Mouse (Mus musculus): ENCODE measurements around the gene Megf6. TPM values are rescaled to one million over a fixed set of nuclear protein-coding genes. Genes with fewer than 3 reads are reported as not detected.
A peak's percentile ranks its signal among the peaks of the same experiment; 100 is the strongest.

Megf6 gene
- total RNA-seq, 2 experiments from 2014 or later: 33.8 to 41.5 TPM

DNA sequence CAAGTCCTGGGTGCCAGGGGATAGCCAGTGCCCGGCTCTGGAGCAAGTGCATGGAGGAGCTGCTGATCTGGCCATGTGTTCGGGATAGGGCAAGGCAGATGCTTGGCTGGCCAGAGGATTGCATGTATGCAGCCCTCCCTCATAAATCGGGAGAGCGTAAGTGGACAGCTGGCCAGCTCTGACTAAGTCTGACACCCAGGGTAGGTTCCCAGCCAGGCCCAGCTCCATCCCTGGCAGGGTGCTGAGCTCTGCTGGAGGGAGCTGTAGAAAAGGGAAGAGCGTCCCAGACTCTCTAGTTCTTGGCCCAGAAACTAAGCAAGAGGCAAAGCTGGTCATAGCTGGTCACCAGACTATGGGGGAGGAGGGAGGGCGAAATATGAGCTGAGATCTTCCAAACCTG, 38.5 kb downstream of the Megf6 start:
- peak; percentile 61 to 66 for DNase-seq
- intact Hi-C loops (cut with DNase I): no loop called here

DNA sequence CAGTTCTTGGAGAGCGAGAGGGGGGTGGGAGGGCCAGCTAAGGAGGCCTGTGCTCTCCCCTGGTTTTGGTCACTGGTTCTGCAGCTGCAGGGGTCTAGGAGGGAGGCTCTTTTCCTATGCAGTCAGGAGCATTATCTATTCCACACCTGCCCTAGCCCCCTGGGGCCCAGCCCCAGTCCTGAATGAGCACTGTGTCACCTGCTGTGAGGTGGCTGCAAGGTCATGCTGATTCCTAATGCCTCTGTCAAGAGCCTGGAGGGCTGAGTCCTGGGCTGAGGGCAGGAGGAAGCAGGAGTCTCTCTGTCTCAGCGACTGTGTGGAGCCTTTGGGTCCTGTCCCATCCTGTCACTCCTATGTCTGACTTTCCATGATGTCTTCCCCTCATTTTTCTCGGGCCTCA, 39.3 kb downstream of the Megf6 start:
- intact Hi-C loops (cut with DNase I): no loop called here
- DNase-seq: no peak

DNA sequence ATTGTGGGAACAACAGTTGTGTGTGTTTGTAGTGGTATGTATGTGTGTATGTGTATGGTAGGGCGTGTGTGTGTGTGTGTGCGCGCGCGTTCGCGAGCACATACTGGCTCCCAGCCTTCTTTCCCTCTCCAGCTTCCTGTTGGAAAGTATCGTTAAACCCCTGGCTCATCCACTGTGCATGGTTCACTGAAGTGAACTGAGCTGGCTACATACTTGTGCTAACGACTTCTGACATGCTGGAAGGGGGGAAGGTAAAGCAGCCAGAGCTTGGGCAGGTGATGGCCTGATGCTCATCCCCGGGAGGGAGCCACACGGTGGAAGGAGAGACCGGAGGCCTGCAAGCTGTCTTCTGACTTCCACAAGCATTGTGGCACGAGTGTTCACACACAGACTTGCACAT, 40.9 kb downstream of the Megf6 start:
- DNase-seq: no peak
- intact Hi-C loops (cut with DNase I): no loop called here

DNA sequence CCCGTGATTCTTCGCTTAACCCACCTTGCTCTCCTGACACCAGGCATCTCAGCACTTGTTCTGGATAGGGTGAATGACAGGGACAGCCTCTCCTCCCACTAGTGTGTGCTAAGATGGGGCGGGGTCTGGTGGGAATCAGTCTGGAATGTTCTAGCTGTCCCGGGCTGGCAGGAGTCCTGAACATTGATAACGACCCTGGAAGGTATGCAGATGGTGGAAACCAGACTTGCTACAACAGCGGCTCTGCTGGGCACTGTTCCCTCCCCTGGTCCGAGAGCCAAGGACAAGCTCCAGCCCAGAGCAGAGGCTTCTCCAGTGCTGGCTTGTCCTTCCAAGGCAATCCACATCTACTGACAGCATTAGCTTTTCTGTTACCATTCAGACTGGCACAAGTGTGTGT, 43.1 kb downstream of the Megf6 start:
- intact Hi-C loops (cut with DNase I): loop anchor here (2.0 kb wide), 1 partner anchor 25 kb away; no protein-coding TSS in a partner anchor
- peak; percentile 90 to 92 for DNase-seq

DNA sequence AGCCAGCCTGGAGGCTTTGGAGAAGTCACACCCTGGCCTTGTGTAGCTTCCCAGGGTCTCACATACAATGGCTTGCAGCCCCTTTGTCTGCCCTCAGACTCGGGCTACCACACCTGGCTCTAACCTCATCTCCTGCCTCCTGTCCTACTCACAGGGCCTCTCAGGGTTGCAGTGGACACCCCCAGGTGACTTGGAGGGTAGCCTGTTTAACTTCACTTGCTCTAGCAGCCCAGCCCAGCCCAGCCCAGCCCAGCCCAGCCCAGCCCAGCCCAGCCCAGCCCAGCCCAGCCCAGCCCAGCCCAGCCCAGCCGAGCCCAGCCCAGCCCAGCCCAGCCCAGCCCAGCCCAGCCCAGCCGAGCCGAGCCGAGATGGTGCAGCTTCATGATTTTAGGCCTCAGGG, 43.5 kb downstream of the Megf6 start:
- no peak for DNase-seq
- intact Hi-C loops (cut with DNase I): no loop called here

DNA sequence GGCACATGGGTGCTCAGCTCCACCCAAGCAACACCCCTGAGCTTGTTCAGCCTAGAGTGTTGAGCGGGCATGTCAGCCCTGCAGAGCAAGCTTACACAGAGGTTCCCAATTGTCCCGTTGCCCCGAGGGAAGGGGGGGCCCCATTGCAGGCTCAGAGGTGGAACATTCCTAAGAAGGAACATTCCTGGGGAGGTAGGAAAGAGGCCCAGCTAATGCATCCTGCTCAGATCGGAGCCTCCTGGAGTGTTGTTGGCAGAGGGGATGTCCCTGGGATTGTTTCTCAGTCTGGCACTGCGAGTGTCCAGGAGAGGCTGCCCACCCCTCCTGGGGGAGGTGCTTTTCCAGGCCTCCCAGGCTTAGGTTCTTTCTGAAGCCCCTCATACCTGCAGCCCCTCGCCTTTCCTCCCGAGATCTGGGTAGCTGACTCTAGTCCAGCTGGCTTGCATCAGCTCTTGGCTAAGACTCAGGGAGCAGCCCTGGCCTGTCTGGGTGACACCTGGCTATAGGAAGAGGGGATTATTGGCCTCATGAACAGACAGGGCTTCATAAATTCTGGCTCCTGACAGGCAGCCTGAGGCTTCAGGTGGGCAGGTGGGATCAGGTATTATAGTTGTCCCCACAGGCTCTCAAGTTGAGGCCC, 47.3 kb downstream of the Megf6 start:
- DNase-seq: no peak
- intact Hi-C loops (cut with DNase I): no loop called here

DNA sequence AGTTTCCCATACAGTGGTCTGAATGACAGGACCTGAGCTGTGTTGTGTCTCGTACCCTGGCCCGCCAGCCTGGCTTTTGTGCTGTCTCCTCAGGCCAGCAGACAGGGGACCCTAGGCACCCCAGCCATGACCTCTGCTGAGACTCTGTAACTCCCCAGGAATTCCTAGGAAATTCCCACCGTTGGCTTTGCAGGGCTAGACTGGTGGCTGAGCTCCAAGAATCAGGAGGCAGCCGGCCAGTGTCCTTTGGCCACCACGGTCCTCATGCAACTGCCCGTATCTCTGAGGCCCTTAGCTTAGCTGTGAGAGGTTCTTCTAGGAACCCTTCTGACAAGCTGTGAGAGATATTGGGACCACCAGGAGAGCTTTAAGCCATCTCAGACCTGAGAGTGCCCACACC, 52.2 kb downstream of the Megf6 start:
- intact Hi-C loops (cut with DNase I): no loop called here
- DNase-seq: peak; percentile 82 to 83

DNA sequence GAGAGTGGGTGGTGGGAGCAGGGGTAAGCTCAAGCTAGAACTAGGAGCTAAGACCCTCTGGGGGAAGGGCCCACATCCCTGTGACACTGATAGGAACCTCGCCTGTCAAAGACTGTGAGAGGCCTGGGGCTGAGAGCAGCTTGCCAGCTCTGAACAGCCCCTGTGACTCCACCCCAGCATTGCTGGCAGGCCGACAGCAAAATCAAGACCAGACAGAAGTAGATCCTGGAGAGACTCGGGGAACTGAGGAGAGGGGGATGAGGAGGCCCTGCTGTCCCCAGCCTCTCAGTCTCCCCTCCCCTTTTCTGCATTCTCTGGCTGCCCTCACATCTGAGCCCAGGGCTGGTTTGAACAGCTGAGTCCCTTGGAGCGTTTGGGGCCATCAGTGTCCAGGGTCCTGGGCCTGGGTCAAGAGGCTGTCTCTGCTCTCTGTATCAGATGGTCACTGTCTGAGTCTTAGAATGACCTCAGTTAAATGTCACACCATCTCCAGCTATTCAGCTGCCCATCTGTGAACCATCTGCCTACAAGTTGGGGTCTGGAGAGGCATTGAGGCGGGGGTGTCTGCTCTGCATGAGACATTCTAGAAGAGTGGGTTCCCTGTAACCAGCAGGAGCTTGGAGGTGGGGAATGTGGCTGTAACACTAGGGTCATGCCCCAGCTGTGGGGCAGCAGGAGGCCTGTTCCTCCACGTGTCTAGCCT, 53.9 kb downstream of the Megf6 start:
- intact Hi-C loops (cut with DNase I): no loop called here
- DNase-seq: peak; percentile 78 to 81

DNA sequence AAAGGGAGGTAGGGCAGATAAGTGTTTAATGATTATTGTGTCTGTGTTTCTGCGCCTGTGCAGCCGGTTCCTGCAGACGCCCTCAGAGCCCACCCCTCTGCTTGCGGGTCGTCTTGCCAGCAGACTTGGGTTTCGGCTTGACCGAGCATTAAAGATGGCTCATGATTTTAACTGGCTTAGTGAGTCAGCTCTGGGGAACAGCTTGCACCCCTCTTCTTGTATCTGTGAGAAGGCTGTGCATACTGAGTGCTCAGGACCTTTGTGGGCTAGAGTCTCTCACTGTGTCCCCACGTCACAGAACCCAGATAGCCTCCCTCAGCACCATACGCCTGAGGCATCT, 54.4 kb downstream of the Megf6 start:
- no peak for DNase-seq
- intact Hi-C loops (cut with DNase I): no loop called here

DNA sequence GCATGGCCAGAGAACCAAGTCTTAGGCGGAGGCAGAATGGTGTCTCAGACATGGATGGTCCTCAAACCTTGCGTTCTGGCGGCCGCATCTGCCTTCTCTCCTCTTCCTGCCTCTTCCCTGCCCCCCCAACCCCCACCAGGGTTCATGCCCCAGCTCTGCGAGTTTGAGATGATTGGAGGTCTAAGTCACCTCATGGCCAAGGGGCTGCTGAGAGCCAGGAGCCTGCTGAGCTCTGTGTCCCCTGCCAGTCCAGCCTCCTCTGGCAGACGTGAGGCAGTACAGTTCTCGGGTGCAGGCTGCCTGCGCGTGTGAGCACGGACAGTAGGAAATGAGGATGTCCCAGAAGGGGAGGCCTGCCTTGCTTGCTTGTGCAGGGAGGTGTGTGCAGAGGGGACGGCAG, 56.1 kb downstream of the Megf6 start:
- intact Hi-C loops (cut with DNase I): no loop called here
- DNase-seq: peak in 1 of 2 experiments; percentile 56

DNA sequence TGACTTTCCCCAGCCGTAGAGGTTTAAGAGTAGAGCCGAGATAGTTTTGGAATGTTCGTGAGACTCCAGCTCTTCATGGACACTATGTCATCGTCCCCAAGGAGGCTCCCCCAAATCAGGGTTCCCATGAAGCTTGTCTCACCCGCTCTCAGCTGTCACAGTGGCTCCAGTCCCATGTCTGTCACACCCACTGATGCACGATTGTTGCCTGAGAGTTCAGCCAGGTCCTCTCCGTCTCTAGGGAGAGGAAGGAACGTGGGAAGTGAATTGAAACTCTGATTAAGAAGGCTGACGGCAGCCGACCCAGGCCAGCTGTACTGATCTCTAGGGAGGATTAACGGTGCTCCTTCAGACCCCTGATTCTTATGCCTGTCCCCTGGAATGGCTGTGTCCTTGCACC, 57.8 kb downstream of the Megf6 start:
- intact Hi-C loops (cut with DNase I): no loop called here
- DNase-seq: peak; percentile 86 to 87

DNA sequence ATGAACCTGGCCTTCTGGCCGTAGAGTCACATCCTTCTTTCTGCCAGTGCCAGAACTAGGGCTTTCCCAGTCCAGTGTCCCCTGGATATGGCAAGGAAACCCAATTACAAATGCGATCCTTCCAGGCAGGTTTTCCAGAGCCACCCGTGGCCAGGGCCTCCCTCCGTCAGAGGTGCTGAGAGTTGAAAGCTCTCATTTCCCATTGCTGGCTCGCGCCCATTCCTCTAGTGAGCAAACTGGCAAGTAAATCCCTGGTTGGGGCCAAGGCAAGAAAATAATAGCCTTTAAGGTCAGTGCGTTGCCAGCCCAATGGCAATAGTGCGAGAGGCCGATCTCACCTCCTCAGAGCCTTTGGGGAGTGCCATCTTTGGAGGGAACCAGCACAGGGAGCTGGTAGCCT, 59.0 kb downstream of the Megf6 start:
- intact Hi-C loops (cut with DNase I): no loop called here
- peak in 1 of 2 experiments; percentile 28 for DNase-seq

DNA sequence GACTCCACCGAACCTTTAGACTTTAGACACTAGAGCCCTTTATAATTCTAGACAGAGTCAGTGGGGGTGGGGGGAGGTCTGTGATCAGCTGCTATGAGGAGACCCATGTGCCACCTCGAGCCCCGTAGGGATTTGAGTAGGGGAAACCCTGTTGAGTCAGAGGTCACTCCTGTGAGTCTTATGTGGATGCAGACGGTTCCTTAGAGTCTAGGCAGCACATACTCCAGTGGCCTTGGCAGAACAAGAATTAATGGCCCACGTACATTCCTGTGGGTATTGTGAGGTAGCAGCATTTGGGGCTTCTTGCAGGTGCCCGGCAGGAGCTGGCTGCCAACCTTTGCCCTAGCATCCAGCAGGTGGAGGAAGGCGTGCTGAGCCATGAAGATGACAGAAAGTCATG, 60.9 kb downstream of the Megf6 start:
- no peak for DNase-seq
- intact Hi-C loops (cut with DNase I): no loop called here

DNA sequence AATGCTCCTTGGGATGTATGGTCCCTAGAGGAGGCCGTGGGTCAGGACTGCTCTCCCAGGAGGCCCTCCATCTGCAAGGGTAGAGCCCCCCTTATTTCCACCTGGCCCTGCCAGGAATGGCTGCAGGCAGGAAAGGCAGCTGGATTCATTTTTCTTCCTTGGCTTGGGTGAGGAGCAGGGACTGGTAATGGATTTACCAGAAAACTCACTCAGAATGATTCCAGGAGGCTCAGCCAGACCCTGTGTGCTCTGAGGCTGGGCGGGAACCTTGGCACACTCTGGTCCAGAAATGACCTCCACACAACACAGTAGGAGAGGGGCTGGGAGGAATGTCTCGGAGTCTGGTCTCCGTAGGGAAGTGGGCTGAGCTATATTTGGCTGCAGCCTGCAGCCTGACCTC, 61.8 kb downstream of the Megf6 start:
- DNase-seq: peak; percentile 60 to 71
- intact Hi-C loops (cut with DNase I): no loop called here

DNA sequence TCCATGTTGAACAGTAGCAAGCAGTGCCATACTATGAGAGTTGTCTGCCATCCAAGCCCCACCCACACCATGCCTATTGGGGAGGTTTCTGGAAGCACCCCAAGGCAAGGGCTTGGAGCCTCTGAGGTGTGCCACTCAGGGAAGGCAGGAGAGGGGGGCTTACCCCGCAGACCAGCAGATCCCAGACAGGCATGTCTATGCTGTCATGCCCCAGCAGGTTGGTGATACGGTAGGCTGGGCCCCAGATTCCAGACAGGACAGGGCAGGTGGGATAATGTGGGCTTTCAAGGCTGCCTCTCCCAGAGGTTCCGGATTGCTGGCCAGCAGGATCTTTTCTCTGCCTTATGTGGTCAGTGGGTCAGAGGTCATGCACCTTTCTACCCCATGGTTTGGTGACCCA, 65.5 kb downstream of the Megf6 start:
- intact Hi-C loops (cut with DNase I): no loop called here
- DNase-seq: no peak

DNA sequence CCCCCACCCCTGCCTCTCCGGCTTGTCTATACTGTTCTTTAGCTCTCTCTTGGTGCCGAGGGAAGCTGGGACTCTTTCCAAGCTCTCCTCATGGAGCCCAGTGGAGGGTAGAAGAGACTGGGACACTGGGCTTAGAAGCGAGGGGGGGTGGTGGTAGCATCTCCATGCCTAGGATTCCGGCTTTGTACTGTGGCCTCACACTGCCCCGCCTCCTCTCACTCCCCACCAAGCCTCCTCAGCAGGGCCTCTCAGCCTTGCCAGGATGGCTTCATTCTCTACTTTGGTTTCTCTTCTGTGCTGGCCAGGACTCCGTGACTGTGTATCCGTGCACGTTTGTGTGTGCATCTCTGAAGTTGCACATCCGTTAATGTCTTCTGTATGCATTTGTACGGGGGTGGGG, 66.4 kb downstream of the Megf6 start:
- peak in 1 of 2 experiments; percentile 28 for DNase-seq
- intact Hi-C loops (cut with DNase I): no loop called here

DNA sequence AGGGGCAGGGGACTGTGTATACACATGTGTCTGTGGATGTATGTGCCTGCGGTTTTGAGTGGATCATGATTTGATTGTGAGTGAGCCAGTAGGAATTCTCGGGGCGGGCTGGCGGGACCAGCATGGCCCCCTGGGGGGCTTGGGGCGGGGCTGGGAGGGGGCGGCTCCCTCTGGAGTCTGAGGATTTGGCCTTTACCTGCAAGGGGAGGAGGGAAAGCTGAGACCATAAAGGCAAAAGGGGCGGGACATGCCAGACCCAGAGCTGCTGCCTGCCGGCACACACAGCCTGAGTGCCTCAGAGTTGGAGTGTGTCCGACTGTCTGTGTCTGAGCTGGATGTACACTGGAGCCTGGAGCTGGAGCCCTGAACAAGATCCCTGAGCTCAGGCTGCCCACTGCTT, 66.8 kb downstream of the Megf6 start:
- DNase-seq: peak in 1 of 2 experiments; percentile 25
- intact Hi-C loops (cut with DNase I): no loop called here

DNA sequence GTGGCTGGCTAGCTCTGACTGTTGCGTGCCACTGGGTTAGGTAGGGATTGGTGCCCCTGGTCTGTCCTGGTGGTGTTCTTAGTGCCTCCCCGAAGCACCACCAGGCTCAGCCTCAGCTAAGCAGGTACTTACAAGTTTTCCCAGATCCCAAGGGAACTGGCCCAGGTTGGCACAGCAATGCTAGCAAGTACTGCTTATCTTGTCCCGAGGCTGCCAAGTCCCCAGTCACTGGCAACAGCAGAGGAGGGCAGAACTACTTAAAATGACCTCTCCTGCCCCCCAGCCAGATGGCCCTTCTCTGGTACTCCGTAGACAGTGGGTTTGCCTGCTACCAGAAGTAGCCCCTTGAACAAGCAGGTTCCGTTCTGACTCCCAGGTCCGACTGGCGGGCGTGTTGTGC, 68.7 kb downstream of the Megf6 start:
- DNase-seq: peak; percentile 57 to 61
- intact Hi-C loops (cut with DNase I): loop anchor here (2.0 kb wide), 1 partner anchor 26 kb away; no protein-coding TSS in a partner anchor

DNA sequence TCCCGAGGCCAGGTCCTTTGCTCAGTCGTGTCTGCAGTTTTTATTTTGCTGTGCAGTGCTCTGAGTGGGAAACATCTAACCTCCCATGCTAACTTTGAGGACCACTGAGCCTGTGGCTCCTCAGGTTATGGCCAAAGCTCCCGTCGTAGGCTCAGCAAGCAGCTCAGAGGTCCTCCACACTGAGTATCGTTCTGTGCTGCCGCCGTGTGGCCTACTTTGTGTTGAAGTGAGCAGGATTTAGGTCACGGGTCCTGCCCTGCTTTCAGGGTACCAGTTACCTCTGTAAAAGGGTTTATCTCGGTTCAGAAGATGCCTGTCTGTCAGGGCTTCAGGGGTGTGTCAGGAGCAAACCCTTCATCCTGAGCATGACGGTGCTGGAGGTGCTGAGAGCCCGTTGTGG, 70.1 kb downstream of the Megf6 start:
- DNase-seq: peak; percentile 51 to 52
- intact Hi-C loops (cut with DNase I): no loop called here

DNA sequence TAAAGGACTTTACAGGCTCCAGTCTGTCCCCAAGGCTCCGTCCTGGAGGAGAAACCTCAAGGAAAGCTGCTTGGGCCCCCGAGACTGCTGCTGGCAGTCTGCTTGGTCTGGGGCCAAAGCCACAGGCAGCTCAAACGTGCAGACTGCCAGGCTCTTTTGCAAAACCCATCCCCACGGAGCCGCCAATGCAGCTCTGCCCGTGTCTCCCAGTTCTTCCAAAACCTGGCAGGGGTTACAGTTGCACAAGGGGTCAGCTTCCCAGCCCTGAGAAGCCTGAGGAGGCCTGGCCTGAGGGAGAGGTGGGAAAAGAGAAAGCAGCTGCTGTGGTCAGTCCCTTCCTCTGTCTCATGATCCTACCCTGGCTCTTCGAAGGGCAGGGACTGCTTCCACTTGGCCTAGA, 74.8 kb downstream of the Megf6 start:
- intact Hi-C loops (cut with DNase I): no loop called here
- peak in 1 of 2 experiments; percentile 30 for DNase-seq

DNA sequence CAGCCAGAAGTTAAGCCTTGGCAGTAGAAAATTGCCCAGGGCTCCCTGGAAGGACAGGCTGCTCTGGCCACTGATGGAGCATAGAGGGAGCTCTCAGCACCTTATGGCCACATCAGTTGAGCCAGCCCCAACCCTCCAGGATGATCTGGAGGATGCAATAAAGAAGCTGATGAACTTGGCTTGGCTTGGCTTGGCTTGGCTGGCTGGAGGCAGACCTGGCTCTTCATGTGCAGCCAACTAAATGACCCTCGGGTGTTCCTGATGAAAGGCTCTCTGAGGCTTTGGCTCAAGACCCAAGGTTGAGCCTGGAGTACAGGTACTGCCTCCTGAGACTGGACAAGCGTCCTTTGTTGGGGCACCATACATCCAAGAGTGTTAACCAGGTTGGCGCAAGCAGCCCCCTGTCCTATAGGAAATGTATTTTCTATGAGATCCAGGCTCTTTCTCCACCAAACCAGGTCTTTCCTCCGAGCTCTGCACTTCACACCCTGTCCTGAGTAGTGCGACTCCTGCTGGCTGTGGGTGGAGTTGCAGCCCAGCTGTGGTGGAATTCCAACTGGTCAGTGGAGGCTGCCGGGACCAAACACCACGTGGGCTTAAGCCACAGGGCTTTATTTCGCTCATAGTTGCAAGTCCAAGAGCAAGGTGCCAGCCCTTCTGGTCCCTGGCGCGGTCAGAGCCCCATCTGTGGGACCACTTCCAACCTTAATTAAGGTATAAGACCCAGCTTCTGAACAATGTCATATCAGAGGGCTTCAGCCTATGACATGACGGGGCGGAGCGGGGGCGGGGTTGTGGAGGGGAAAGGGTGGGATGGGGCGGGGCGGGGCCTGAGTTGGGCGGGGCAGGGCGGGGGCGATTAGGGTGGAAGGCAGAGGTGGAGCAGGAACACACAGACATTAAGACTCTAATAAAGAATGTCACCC, 75.8 kb downstream of the Megf6 start:
- intact Hi-C loops (cut with DNase I): no loop called here
- DNase-seq: peak; percentile 87 to 95
